Mouse (Mus musculus) kidney, adult 2 months (tissue): Measurements from ENCODE around the gene Cysrt1.

ENCODE experiments used
- CTCF ChIP-seq: fragments of 200-500 bp; conservative IDR thresholded peaks from 2 replicates; pipeline ENCODE4 v1.5.1; 2011; ENCODE audit warnings: low read depth, mild to moderate bottlenecking, control low read depth, low read length, moderate library complexity, mixed read lengths; ENCODE audit not compliant: insufficient read depth, insufficient read length
- POLR2A ChIP-seq: fragments of 200-500 bp; IDR thresholded peaks from one replicate; pipeline ENCODE4 v1.6.1; 2011; ENCODE audit warnings: low read depth, low read length, control low read depth

DNA sequence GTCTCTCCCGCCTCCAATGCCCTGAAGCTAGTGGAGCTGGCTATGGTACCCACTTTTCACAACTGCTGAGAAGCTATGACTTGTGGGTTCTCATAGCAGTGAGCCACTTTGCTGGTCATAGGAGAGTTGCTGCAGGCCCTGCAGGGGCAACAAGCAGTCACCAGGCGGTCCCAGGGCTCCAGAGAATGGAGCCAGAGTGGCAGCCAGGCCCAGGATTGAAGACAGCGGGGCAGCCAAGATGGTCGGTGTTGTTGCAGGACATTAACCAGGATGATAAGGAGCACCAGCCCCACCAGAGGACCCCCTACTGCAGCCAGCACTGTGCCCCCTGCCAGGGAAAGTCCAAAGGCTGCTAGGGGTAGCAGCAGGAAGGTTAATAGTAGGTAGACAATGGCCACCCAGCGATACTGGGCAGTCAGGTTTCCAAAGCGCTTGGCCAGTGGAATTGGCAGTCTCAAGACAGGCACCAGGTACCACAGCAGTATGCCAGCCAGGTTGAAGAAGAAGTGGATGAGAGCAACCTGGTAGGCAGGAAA, 13.2 kb downstream of the Cysrt1 start:
- TF ChIP-seq CTCF = no peak
- TF ChIP-seq POLR2A = no peak
